Mouse (Mus musculus): ENCODE data around the gene Fgf8.
A peak's percentile ranks its signal among the peaks of the same experiment; 100 is the strongest.

Gene Fgf8

GRCm38 (mm10) chr19:45727231-45727630 lies 15.5 kb downstream of the Fgf8 start:
- no peak for DNase-seq (ENCODE audit: low spot score in 2 of 2)

GRCm38 (mm10) chr19:45725677-45726277 lies 16.9 kb downstream of the Fgf8 start:
- no peak for DNase-seq (ENCODE audit: low spot score in 2 of 2)

- DNase-seq (ENCODE audit: low spot score in 2 of 2), result no peak
Measured at GRCm38 (mm10) chr19:45722188-45722587, 20.5 kb downstream of the Fgf8 start.

- no peak for DNase-seq (ENCODE audit: low spot score in 2 of 2)
Measured at GRCm38 (mm10) chr19:45718286-45718685, 24.4 kb downstream of the Fgf8 start.

DNA sequence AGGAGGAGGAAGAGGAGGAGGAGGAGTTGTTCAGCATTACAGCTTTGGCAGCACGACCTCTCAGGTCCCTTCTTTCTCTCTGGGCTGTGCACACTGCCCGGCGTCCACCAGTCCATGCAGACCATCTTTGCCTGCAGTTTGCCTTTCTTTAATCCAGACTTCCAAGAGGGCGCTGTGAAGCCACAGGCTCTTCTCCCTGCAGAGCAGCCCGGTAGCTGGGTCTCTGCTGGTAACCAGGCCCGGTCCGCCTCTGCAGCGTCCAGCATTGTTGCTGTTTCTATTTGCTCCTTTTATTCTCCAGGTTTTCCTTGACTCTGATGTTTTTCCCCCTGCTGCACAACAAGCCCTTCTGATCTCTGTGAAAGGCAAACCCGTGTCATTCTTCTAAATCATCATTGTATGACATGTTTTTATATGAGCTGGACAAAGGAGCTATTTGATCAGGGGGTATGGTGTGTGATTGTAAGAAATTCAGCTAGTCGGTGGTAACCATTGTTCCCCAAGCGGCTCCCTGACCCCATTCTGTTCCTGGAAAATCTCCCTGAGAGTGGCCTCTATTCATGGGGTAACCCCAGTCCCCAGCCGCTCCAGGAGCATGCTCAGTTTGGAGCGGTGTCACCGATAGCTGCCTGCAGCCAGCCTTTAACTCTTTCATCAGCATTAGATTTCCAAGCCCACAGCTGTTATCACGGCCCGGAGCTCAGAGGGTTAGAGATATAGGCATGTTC lies 25.1 kb downstream of the Fgf8 start:
- DNase-seq (ENCODE audit: low spot score in 2 of 2), result peak; percentile 24 to 28

DNA sequence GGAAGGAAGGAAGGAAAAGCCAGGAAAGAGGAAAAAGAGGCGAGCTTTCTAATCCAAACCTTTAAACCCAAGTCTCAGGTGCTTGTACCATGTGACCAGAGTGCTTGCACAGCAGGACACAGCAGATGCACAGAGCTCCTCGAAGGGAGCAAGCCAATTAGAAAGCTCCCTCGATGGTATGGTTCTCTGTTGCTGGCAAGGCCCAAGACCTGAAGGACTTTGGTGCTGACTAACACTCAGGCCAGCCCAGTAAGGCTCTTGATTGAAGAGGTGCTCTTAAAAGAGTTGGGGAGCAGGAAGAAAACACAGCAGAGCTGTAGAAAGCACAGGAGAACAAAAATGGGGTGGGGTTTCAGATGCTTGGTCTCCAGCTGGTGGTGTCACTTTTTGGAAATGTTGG lies 34.0 kb downstream of the Fgf8 start:
- no peak for DNase-seq (ENCODE audit: low spot score in 2 of 2)

DNA sequence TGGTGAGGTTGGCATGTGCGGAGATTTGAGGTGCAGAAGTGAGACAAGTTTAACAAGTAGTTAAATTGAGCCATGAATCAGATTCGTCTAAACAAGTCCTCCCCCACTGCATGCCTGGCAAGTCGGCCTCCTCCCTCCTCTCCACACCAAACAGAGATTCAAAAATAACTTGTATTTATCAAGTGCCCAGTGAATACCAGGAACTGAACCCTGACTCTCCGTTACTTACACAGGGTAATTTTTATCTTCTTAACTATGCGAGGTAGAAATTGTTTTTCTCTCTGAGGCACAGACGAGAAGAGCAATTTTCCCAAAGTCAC lies 46.5 kb downstream of the Fgf8 start:
- DNase-seq (ENCODE audit: low spot score in 2 of 2), result peak in 1 of 2 experiments; percentile 33

DNA sequence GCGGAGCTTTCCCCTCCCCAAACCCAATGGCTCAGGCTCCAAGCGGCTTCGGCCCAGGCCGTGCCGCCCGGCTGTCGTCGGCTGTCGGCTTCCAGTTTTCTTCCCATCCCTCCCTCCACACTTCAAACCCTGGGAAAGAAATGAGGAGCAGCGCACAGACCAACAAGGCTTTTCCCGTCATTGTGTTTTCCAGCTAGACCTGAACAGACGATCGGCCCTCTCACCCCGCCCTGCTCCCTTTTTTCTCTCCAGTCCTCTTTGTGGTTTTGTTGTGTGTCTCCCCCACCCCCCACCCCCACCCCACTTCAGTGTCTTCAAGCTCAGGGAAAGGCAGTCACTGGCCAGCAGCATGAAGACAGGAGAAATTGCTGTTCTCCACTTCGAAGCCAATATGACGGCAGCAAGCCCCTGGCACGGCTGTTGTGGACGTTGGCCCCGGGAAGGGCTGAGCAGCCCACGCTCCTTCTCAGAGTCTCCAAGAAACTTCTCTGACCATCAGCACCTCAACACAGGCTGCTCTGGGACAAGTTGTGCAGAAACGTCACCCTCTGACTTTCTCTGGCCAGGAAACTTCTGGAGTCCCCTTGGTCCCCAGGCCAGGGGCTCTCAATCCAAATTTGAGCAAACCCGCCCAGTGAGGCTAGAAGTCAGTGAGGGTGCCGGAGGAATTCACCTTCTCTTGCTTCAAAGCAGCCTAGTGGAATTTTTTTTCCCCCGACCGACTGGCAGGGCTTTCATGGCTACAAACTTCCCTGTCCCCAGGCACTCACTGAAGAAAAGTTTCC lies 47.0 kb downstream of the Fgf8 start:
- peak in 1 of 2 experiments; percentile 37 for DNase-seq (ENCODE audit: low spot score in 2 of 2)

- no peak for DNase-seq (ENCODE audit: low spot score in 2 of 2)
Measured at GRCm38 (mm10) chr19:45694056-45694455, 48.7 kb downstream of the Fgf8 start.

- no peak for DNase-seq (ENCODE audit: low spot score in 2 of 2)
Measured at GRCm38 (mm10) chr19:45692211-45692610, 50.5 kb downstream of the Fgf8 start.

- DNase-seq (ENCODE audit: low spot score in 2 of 2), result no peak
Measured at GRCm38 (mm10) chr19:45691001-45691535, 51.6 kb downstream of the Fgf8 start.

- no peak for DNase-seq (ENCODE audit: low spot score in 2 of 2)
Measured at GRCm38 (mm10) chr19:45687001-45687400, 55.7 kb downstream of the Fgf8 start.
